Mouse (Mus musculus): Measurements from ENCODE around the gene Gm13119.
"Not testable (repeated sequence)": the region's sequence is repeated elsewhere in the genome, so short reads cannot be mapped to it uniquely, and the experiment has no call there.

Gene Gm13119

GRCm38 (mm10) chr4:144357642-144358041 is at the start of gene Gm13119:
TSS of gene Gm13119 (plus strand) at chr4:144357942.
- DNase-seq (ENCODE audit: low read depth): not testable (repeated sequence)

GRCm38 (mm10) chr4:144312666-144313460 is 44.9 kb upstream of the Gm13119 start:
- not testable (repeated sequence) for DNase-seq (ENCODE audit: low read depth)

DNA sequence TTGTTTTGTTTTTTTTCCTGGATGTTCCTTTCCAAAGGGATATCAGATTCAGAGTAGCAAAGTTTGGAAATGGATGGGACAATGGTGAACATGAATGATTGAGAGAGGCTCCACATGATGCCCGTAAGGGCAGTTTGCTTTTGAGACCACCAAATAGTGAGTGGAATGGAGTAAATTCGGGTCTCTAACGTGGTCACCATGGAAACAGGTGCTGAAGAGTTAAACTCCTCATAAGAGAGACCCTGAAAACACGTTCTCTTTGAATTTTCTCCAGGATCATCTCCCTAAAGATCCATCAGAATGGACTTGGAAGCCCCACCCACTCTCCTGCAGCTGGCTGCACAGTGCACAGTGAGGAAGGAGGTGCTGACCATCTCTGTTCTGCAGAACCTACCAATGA is 27.8 kb upstream of the Gm13119 start, which contains the start of gene Gm13128:
TSS of gene Gm13128 (plus strand) at position 301 of the 400 bp plus-strand sequence.
- DNase-seq (ENCODE audit: low read depth): not testable (repeated sequence)

DNA sequence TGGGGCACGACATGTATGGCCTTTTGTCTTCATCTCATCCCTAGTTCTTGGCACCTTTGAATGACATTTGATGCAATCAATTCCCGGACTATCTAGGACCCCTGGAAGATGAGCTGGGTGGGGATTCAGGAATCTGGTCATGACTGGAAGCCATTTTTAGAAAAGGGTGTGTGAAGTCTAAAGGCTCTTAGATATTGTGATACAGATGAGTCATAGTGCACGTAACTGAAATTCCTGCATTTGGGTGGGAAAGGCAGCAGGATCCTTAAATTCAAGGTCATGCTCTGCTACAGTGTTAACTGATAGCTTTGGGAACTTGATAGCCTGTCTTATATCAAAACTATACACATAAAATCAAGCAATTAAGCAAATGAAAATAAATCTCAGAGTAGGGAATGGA is 21.9 kb upstream of the Gm13119 start:
- DNase-seq (ENCODE audit: low read depth): not testable (repeated sequence)

GRCm38 (mm10) chr4:144377911-144378310 is 20.2 kb downstream of the Gm13119 start, which contains the start of gene Pramef20:
TSS of gene Pramef20 (minus strand) at chr4:144377933.
- DNase-seq (ENCODE audit: low read depth): no peak

DNA sequence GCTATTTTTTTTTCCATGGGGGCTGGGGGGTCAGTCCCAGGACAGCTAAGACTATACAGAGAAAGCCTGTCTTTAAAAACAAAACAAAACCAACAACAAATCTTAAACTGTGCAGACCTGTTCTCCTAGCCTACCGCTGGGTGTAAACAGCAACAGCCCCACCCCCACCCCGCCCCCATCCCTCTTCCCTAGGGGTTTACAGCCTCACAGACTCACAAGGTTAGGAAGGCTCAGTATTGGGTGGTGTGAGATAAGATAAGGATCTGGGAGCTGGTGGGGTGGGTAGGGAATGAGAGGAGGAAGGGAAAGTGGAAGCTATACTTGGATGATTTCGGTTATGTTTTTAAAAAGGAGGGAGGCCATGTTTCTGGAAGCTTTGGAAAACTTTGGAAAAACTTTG is 38.6 kb downstream of the Gm13119 start:
- DNase-seq (ENCODE audit: low read depth): no peak

- DNase-seq (ENCODE audit: low read depth): no peak
Observed at GRCm38 (mm10) chr4:144402712-144403111, 45.0 kb downstream of the Gm13119 start.

DNA sequence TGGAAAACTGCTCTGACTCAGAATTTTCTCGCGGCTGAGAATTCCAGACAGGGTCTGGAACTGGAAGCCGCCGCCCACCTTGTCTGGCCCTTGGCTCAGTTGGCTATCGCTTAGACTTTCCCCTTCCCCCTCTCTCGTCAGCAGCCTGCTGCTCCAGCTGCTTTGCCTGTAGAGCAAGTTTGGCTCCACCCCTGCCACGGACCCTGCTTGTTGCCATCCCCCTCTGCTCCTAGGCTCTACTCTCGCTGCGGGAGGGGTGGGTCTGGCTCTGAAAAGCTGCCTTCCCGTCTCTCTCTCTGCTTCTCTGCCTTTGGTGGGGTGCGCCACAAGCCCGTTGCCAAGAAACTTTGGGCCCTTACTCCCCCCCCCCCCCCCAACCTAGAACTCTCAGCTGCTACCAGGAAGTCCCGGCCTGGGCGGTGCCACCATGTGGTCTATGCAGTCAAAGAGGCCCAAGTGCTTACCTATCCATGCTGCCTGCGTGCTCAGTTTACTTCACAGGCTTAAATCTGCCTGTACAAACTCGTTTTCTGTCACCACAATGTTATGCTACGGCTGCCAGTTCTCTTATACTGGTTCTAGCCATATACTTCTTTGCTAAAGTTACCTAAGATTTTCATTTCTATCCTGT is 46.8 kb downstream of the Gm13119 start:
- DNase-seq (ENCODE audit: low read depth): no peak

GRCm38 (mm10) chr4:144406261-144406660 is 48.5 kb downstream of the Gm13119 start:
- DNase-seq (ENCODE audit: low read depth): no peak

- no peak for DNase-seq (ENCODE audit: low read depth)
Observed at GRCm38 (mm10) chr4:144408290-144408689, 50.5 kb downstream of the Gm13119 start, which contains the start of gene Pramef12. TSS of gene Pramef12 (minus strand) at chr4:144408464.

All from induced T-regulatory cell, adult 2 months (primary cell).